Mouse (Mus musculus): Measurements from ENCODE around the gene Stat5a.

Stat5a gene

DNA sequence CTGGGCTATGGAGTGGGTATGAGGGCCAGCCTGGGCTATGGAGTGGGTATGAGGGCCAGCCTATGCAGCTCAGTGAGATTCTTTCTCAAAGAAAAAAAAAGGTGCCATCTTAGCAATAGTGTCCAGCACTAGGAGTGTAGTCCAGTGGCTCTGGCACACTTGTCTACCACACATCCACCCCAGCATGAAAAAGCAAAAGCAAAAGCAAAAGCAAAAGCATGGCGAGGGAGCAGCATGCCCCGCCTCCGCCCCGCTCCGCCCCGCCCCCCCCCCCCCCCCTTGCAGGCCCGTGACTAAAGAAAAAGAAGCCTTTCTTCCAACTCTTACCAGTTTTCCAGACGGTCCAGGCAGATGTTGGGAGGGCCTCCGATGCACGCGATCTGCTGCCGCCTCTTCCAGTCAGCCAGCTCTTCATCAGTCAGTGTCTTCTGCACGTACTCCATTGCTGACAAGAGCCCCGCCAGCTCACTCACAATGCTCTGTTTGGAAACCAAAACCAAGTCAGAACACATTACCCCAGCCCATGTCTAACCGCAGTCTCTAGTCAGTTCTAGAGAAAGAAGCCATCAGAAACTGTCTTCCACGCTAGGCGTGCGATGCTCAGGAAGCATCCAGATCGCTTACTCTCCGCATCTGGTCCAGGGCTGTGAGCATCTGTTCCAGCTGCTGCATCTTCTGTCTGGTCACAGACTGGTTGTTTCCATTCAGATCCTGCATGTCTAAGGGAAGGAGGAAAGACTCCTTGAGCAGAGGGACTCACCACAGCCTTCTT, 45.6 kb downstream of the Stat5a start:
- DNase-seq = no peak

DNA sequence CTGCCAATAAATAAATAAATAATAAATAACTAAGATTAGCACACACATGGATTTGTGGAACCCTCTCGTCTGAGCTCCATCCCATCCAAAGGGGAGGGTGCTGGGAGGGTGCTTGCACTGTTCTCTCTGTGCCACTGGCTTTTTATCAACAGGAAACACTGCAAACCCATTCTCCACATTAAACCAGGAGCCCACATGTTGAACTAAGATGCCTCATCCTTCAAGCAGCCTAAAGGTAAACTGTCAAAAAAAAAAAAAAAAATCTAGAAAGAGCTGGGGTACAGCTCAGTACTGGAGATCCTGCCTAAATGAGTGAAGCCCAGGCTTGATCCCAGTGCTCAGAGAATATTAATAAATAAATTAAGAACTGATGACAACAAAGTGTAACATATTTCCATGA, 46.8 kb downstream of the Stat5a start:
- DNase-seq = no peak

DNA sequence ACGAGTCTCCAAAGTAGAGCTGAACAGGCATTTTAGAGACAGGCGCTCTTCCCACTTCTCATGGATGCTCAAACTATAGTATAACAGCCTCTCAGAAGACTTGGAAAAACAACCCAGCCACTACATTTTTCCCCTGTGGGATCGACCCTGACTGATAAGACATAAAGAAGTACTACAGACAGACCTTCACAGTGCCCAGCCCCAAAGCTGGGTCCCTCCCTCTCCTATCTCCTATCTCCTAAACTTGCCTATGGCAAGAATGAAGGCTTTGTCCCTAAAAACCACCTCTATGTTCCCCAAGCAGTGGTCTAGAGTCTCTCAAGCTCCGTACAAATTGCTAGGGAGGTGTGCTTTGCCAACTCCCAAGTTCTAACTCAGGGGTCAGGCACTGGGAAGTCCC, 47.7 kb downstream of the Stat5a start:
- DNase-seq = no peak

DNA sequence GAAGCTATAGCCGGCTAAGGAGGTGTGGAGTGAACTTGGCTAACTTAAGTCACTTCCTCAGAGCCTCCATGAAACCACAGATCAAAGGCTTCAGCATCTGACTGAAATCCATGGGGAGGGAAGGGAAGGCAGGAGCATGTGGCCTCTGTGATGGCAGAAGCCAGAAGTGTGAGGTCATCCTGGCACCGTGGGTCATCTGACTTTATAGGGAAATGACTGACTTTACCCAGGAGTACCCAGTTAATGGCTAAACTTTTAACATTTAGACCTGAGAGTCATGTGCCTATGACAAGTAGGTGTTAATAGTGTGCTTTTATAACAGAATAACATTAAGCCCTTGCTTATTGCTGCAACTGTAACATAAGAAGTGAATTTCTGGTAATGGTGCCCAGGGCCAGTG, 49.0 kb downstream of the Stat5a start:
- DNase-seq = peak; percentile 62

DNA sequence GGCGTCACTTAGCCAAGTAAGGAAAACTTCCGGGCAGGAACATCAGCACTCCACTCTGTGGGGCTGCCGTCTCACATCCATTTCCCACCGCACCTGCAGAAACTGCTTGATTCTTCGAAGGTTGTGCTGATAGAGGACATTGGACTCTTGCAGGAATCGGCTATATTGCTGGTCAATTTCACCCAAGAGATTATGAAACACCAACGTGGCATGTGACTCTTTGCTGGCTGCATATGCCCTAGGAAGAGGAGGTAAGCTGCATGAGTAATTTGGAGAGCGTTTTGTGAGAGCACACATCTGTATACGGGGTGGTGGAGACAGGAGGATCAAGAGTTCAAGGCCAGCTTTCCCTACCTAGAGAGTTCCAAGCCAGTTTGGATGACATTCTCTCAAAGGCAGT, 49.4 kb downstream of the Stat5a start:
- no peak for DNase-seq

DNA sequence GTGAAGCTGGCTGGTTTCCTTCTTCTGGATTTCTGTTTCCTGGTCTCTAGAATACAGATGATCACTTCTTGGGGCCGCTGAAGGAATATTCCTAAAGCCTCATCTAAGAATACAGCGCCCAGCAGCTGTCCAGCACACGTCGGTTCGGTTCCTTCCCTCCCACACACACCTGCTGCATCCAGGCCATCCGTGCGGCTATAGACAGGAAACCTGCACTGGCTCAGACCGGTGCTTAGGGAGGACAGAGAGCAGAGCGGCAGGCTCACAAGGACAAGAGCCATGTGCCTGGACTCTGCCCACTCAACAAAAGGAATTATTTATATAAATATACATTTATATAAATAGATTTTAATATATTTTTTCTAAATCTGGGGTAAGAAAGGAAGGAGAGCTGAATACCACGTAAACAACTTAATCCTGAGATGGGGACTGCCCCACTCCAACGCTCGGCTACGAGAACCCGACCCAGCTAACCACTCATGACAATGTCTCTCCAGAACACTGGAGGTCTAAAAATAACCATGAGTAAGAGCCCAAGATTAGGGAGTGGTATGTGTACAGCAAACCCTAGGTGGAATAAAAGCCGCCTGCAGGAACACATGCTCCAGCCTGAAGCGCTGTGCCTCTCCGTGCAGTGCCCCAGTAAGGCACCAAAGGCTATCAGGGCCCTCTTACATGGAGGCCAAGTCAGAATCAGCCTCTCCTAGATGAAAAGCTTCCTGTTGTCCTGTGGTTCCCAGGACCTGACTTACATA, 53.4 kb downstream of the Stat5a start:
- no peak for DNase-seq

DNA sequence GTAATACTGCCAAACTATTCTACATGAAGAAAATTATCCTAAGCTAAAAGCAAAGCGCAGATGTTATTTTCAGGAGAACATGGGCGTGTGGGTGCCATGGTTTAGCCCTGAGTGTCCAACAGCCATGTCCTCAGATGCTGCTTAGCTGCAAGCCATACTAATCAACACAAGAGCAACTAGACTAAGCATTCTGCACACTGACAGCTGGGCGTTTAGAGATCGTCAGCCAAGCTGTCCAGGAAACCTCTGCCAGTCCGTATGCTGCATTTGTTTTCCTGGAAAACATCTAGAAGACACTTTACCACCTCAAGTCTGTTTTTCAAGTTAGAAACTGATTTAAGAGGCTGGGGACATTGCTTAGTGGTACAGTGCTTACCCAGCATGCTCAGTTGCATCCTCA, 55.3 kb downstream of the Stat5a start:
- no peak for DNase-seq

DNA sequence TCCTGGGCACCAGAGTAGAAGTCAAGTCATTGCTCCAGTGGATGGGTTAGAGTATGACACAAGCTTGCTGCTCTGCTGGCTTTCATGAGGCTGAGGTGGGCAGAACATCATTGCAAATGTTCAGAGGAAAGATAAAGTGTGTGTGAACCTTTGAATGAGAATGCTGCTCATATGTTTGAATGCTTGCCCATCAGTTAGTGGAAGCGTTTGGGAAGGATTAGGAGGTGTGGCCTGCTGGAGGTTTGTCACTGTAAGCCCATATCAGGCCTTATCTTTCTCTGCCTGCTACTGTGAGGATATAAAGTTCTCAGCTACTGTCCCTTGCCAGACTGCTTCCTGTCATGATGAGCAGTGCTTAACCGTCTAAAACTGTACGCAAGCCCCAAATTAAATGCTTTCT, 55.9 kb downstream of the Stat5a start:
- no peak for DNase-seq

DNA sequence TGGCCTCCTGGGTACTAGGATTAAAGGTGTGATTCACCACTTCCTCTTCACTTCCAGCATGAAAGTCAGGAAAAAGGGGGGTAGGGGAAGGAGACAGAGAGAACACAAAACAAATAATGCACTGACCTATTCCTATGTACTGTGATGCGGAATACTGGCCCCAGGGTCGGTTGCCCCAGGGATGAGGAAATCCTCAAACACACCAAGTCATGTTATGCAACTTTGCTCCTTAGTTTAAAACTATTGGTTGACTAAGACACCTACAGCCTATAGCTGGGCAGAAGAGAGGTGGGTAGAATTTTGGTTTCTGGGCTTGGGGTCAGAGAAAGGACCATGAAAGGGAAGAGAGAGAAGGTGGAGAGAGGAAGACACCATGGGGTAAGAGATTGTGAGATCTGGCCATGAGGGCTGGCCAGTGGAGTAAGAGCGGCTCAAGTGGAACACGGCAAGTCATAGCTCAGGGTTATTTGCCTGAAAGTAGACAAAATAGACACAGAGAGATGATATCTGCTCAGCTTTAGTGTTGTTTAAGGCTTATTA, 57.4 kb downstream of the Stat5a start:
- DNase-seq = no peak

DNA sequence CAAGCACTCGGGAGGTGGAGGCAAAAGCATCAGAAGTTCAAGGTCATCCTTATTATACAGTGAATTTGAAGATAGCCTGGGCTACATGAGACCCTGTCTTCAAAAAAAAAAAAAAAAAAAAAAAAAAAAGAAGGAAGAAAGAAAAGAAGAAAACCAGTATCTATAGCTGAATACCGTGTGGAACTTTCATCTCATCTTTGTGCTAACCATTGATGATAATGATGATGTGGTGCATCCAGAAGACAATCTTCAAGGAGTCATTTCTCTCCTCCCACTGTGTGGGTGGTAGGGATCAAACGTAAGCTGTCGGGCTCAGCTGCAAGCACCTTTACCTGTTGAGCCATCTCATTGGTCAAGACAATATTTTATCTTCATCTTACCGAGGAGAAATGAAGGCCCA, 58.9 kb downstream of the Stat5a start:
- DNase-seq = no peak

DNA sequence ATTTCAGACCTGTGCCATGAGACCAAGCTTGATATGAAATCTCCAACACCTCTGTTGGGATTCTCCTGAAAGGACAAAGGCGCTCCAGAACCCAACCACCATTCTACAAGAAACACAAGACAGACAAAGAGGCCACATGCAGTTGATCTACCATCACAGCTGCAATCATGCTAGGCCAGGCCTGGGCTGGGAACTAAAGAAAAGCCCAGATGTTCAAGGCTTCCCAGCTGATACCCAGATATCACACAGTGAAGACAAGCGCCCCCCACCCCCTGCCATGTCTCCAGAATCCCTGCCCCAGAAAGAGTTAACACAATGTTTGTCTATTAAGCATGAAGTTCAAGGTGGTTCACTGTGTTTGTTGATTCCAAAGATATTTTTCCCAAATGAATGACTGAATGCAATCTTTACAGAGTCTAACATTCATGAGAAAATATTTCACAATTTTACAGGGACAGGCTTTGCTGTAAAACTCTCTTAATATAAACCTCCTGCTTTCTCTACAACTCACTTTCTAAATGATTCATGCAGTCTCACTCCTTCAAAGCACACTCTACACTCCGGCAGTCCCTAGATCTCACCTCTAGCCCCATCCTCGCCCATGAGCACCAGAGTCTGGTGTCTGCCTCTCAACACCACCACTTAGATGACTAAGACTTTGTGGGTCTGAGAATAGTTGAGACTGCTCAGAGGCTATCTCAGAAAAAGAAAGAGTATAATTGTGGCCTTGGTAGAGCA, 61.9 kb downstream of the Stat5a start:
- DNase-seq = no peak

DNA sequence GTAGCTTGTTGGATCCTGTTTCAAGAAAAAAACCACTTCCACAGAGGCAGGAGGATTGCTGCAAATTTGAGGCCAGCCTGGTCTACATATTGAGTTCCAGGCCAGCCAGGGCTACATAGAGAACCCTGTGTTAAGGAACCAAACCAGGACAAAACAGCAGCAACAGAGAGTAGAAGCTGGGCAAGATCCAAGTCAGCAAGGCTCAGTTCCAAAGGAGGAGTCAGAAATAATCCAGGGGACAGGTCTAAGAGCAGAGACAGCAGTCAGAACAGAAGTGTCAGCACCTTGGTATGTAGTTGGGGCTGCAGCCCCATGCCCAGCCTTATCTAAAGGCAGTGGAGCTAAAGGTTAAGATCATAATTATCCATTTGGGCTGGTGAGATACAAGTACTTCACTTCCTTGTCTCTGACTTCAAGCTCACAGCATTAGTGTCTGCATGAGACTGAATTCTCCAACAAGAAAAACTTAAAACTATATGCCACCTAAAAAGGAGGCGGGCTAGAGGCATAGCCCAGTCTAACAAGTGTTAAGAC, 65.3 kb downstream of the Stat5a start:
- no peak for DNase-seq

DNA sequence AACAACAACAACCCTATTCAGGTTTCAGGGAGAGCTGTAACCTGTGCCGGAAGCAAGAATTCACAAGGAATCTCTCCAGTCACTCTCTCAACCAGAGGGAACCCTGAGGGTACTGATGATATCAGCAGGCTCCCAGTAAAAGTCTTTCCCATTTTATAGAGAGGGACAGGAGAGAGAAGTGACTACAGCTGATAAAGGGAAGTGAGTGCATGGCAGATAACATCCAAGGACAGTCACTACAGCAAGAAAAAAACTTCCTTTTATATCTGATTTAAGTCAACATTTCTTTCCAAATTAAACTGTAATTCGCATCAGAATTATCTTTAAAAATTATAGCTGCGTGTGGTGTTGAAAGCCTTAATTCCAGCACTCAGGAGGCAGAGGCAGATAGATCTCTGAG, 68.2 kb downstream of the Stat5a start:
- DNase-seq = no peak

DNA sequence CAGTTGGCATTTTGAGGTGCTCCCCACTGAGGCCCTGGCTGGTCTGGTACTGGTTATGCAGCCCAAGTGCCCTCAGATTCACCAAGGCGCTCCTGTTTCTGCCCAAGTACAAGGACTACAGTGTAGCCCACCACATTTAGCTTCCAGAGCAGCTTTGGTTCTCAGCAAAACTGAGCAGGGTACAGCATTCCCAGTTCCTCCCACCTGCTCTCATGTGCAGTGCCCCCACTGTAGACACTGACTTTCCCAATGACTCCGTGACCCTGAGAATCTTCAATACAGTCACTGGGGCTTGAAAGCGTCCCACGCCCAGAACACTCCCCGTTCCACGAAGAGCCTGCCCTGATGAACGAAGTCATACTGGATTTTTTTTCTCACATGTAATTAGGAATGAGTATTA, 71.5 kb downstream of the Stat5a start:
- no peak for DNase-seq

DNA sequence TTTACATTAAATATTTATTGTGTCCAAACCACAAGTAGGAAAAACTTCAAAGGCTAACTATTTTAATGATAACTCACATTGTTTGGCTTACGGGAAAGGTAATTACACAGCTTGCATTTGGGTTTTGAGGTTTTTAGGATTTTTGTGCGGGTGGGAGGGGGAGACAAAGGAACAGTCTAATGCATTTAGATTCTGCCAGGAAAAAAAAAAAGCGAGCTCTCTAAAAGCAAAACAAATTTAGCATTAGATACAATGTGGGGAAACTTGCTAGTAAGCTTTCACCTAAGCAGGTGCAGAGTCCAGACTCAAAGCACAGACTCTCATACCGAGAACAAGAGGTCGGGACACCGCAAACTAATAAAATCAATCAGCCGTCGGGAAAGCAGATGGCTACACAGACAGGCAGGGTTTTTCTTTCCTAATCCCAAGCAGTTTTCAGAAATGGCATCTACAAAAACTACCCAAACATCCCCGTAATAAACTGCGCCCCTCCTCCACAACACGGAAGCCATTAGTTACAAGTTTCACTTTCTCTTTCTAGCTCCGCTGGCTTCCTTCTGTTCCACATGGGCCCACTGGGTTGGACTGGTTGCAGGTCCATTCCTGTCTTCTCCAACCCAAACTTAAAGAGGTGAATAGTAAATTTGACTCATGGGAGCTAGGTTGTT, 72.2 kb downstream of the Stat5a start:
- peak; percentile 59 to 68 for DNase-seq

Data from kidney, adult 8-10 months (tissue).